Mouse (Mus musculus): ENCODE data around the gene Cygb. TPM values are rescaled to one million over a fixed set of nuclear protein-coding genes. Genes with fewer than 3 reads are reported as not detected.
"Not testable (repeated sequence)": the region's sequence is repeated elsewhere in the genome, so short reads cannot be mapped to it uniquely, and the experiment has no call there.

Gene Cygb
- polyA plus RNA-seq, 1 experiment from 2014 or later, result 2.1 TPM

DNA sequence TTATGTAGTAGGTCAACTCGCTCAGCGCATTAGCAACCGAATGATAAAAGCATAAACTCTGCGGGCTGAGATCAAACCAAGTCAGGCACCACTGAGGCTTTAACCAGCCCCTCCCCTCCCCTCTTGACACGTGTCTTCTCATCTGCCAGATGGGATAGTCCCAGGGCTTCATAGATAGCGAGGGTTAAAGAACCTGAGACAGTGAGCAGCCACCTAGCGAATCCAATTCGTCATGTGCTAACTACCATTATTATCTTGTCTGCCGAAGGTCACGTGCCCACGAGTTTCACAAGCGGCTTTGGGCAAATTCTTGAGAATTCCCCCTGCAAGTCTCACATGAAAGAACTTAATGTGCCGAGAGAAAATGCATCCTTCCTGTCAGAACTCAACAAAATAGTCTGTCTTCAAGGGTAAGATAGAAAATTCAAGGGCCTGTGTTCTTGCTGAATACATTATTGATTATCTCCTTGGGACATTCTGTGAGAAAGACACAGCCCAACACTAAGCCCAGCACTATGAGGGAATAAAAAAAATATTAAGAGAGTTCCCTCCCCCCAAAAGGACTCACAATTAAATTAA is 15.8 kb upstream of the Cygb start:
- Histone ChIP-seq H3K27me3 (ENCODE audit: control insufficient read depth, insufficient read depth, low read length) (no peaks in the 10 kb centered on the region), H3K36me3 (ENCODE audit: control insufficient read depth, insufficient read depth, low read length) (peaks cover 9% of the 10 kb centered on the region; the same call in 1 of the 2 replicates), H3K4me3 (ENCODE audit: low read depth, low read length) (no peak overlapping the region), H3K4me2 (no peak overlapping the region), H3K27ac (ENCODE audit: low read depth, low read length) (no peak overlapping the region), H3K9ac (ENCODE audit: low read length) (no peak overlapping the region), H3K9me3 (ENCODE audit: control insufficient read depth, low read length) (no peaks in the 10 kb centered on the region), H3K4me1 (ENCODE audit: control insufficient read depth, insufficient read depth, low read length) (peaks cover 14% of the 10 kb centered on the region)
- DNase-seq (ENCODE audit: low spot score, missing footprints), result no peak
- 73% methylated on average over 13 of the region's 13 CpGs for WGBS
- no peak for ATAC-seq (ENCODE audit: low FRiP score)

DNA sequence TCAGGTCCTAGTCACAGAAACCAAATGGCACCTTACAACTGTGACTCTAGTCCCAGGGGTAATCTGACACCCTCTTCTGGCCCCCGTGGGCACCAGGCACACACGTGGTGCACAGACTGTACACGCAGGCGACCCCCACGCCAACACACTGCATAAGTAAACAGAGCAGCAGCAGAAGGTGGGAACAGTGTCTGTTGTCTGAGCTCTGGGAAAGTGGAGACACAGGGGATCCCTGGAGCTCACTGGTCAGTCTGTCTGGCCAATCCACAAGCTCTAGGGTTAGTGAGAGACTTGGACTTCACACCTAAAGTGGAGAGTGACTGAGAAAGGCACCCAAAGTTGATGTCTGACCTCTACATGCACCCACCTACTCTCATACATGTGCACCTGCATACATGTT is 15.2 kb upstream of the Cygb start:
- H3K9ac ChIP-seq (ENCODE audit: low read length), result peak overlapping the region; percentile 0; the same call in 1 of the 2 replicates
- no peaks in the 10 kb centered on the region for H3K27me3 ChIP-seq (ENCODE audit: control insufficient read depth, insufficient read depth, low read length)
- H3K4me1 ChIP-seq (ENCODE audit: control insufficient read depth, insufficient read depth, low read length), result peaks cover 16% of the 10 kb centered on the region
- DNase-seq (ENCODE audit: low spot score, missing footprints), result no peak
- H3K4me3 ChIP-seq (ENCODE audit: low read depth, low read length), result no peak overlapping the region
- peaks cover 5% of the 10 kb centered on the region; the same call in 1 of the 2 replicates for H3K36me3 ChIP-seq (ENCODE audit: control insufficient read depth, insufficient read depth, low read length)
- no peaks in the 10 kb centered on the region for H3K9me3 ChIP-seq (ENCODE audit: control insufficient read depth, low read length)
- no peak overlapping the region for H3K27ac ChIP-seq (ENCODE audit: low read depth, low read length)
- 44% methylated on average over 5 of the region's 5 CpGs for WGBS
- ATAC-seq (ENCODE audit: low FRiP score), result no peak
- H3K4me2 ChIP-seq, result no peak overlapping the region

GRCm38 (mm10) chr11:116668839-116669238 is 14.7 kb upstream of the Cygb start:
- no peak for ATAC-seq (ENCODE audit: low FRiP score)
- Histone ChIP-seq H3K9me3 (ENCODE audit: control insufficient read depth, low read length) (no peaks in the 10 kb centered on the region), H3K9ac (ENCODE audit: low read length) (peak overlapping the region; percentile 0; the same call in 1 of the 2 replicates), H3K4me1 (ENCODE audit: control insufficient read depth, insufficient read depth, low read length) (peaks cover 20% of the 10 kb centered on the region), H3K27ac (ENCODE audit: low read depth, low read length) (no peak overlapping the region), H3K4me2 (no peak overlapping the region), H3K27me3 (ENCODE audit: control insufficient read depth, insufficient read depth, low read length) (no peaks in the 10 kb centered on the region), H3K36me3 (ENCODE audit: control insufficient read depth, insufficient read depth, low read length) (peaks cover 2% of the 10 kb centered on the region; the same call in 1 of the 2 replicates), H3K4me3 (ENCODE audit: low read depth, low read length) (no peak overlapping the region)
- no peak for DNase-seq (ENCODE audit: low spot score, missing footprints)
- WGBS, result 36% methylated on average over 7 of the region's 7 CpGs

DNA sequence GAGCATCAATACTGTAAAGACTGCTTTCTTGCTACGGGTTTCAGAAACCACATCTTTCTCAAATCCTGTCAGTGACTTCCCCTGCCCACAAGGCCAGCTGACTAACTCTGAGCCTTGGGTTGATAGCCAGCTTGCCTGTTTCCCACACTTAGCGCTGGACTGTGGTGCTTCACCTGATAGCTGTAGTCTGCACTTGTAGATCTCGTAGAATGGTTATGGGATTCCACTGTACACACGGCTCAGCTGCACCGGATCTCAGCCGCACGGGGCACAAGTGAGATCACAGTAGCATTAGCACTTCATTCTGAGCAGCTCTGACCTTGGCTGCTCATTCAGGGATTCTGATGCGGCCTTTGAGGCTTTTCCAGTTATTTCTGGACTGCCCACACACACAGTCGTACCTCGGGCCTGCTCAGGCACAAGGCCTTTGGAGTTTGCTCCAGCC is 14.3 kb upstream of the Cygb start:
- Histone ChIP-seq H3K27ac (ENCODE audit: low read depth, low read length) (no peak overlapping the region), H3K9me3 (ENCODE audit: control insufficient read depth, low read length) (no peaks in the 10 kb centered on the region), H3K27me3 (ENCODE audit: control insufficient read depth, insufficient read depth, low read length) (no peaks in the 10 kb centered on the region), H3K9ac (ENCODE audit: low read length) (no peak overlapping the region), H3K4me2 (no peak overlapping the region), H3K4me1 (ENCODE audit: control insufficient read depth, insufficient read depth, low read length) (peaks cover 23% of the 10 kb centered on the region), H3K36me3 (ENCODE audit: control insufficient read depth, insufficient read depth, low read length) (no peaks in the 10 kb centered on the region; the same call in 1 of the 2 replicates), H3K4me3 (ENCODE audit: low read depth, low read length) (no peak overlapping the region)
- DNase-seq (ENCODE audit: low spot score, missing footprints), result no peak
- no peak for ATAC-seq (ENCODE audit: low FRiP score)
- 81% methylated on average over 10 of the region's 10 CpGs for WGBS

DNA sequence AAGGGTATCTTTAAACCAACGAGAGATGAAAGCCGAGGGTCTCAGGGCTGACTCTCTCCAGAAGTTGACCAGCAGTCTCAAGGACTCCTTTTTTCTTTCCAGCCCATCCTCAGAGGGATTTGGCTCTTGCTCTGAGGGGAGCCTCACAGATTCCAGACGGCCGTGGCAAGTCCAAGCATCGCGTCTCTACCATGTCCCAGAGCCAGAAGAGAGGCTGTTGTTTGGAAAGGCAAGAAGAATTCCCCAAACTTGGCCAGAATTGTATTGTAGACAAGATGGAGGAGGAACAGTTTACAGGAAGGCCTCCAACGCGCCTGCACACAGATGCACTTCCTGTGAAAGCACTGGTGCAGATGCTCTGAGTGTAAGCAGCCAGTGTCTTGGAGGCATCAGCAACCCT is 13.8 kb upstream of the Cygb start:
- Histone ChIP-seq H3K36me3 (ENCODE audit: control insufficient read depth, insufficient read depth, low read length) (no peaks in the 10 kb centered on the region), H3K27me3 (ENCODE audit: control insufficient read depth, insufficient read depth, low read length) (no peaks in the 10 kb centered on the region), H3K4me2 (no peak overlapping the region), H3K27ac (ENCODE audit: low read depth, low read length) (no peak overlapping the region), H3K9ac (ENCODE audit: low read length) (no peak overlapping the region), H3K4me1 (ENCODE audit: control insufficient read depth, insufficient read depth, low read length) (peaks cover 23% of the 10 kb centered on the region), H3K9me3 (ENCODE audit: control insufficient read depth, low read length) (no peaks in the 10 kb centered on the region), H3K4me3 (ENCODE audit: low read depth, low read length) (no peak overlapping the region)
- ATAC-seq (ENCODE audit: low FRiP score) (no peak), DNase-seq (ENCODE audit: low spot score, missing footprints) (no peak)
- WGBS, result 92% methylated on average over 8 of the region's 8 CpGs

GRCm38 (mm10) chr11:116667012-116667411 is 12.9 kb upstream of the Cygb start:
- not testable (repeated sequence) for H3K27ac ChIP-seq (ENCODE audit: low read depth, low read length); H3K27me3 ChIP-seq (ENCODE audit: control insufficient read depth, insufficient read depth, low read length); ATAC-seq (ENCODE audit: low FRiP score); H3K9me3 ChIP-seq (ENCODE audit: control insufficient read depth, low read length); H3K4me3 ChIP-seq (ENCODE audit: low read depth, low read length); H3K36me3 ChIP-seq (ENCODE audit: control insufficient read depth, insufficient read depth, low read length); DNase-seq (ENCODE audit: low spot score, missing footprints); H3K4me2 ChIP-seq; H3K9ac ChIP-seq (ENCODE audit: low read length)
- H3K4me1 ChIP-seq (ENCODE audit: control insufficient read depth, insufficient read depth, low read length), result peaks cover 22% of the 10 kb centered on the region
- WGBS, result 86% methylated on average over 3 of the region's 5 CpGs

- no peak overlapping the region for H3K4me2 ChIP-seq
- H3K9me3 ChIP-seq (ENCODE audit: control insufficient read depth, low read length), result no peaks in the 10 kb centered on the region
- no peaks in the 10 kb centered on the region for H3K36me3 ChIP-seq (ENCODE audit: control insufficient read depth, insufficient read depth, low read length)
- H3K9ac ChIP-seq (ENCODE audit: low read length), result no peak overlapping the region
- peaks cover 26% of the 10 kb centered on the region for H3K4me1 ChIP-seq (ENCODE audit: control insufficient read depth, insufficient read depth, low read length)
- H3K27me3 ChIP-seq (ENCODE audit: control insufficient read depth, insufficient read depth, low read length), result no peaks in the 10 kb centered on the region
- ATAC-seq (ENCODE audit: low FRiP score), result no peak
- no peak for DNase-seq (ENCODE audit: low spot score, missing footprints)
- WGBS, result 76% methylated on average over 9 of the region's 9 CpGs
- H3K27ac ChIP-seq (ENCODE audit: low read depth, low read length), result no peak overlapping the region
- H3K4me3 ChIP-seq (ENCODE audit: low read depth, low read length), result no peak overlapping the region
Measured at GRCm38 (mm10) chr11:116666566-116666965, 12.5 kb upstream of the Cygb start.

DNA sequence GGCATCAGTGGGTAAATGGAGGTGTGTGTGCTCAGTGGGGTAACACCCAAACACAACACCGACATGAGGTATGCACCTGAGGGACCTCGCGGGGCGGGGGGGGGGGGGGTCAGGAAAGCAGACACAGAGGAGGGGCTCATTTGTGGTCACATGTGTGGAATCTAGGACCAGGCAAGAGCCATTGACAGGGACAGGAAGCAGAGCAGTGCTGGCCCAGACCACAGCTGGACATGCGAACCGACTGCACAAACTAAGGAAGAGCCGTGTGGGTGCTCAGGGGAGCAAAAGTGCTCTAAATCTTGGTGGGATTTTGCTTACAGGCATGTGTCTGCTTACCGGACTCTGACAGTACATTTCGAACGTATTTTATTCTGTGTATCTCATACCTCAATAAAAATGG is 11.2 kb upstream of the Cygb start:
- ATAC-seq (ENCODE audit: low FRiP score) (no peak), DNase-seq (ENCODE audit: low spot score, missing footprints) (no peak)
- Histone ChIP-seq H3K9me3 (ENCODE audit: control insufficient read depth, low read length) (no peaks in the 10 kb centered on the region), H3K27ac (ENCODE audit: low read depth, low read length) (no peak overlapping the region), H3K27me3 (ENCODE audit: control insufficient read depth, insufficient read depth, low read length) (no peaks in the 10 kb centered on the region), H3K4me2 (no peak overlapping the region), H3K36me3 (ENCODE audit: control insufficient read depth, insufficient read depth, low read length) (no peaks in the 10 kb centered on the region), H3K4me1 (ENCODE audit: control insufficient read depth, insufficient read depth, low read length) (peaks cover 35% of the 10 kb centered on the region), H3K4me3 (ENCODE audit: low read depth, low read length) (no peak overlapping the region), H3K9ac (ENCODE audit: low read length) (no peak overlapping the region)
- WGBS, result 81% methylated on average over 10 of the region's 10 CpGs

DNA sequence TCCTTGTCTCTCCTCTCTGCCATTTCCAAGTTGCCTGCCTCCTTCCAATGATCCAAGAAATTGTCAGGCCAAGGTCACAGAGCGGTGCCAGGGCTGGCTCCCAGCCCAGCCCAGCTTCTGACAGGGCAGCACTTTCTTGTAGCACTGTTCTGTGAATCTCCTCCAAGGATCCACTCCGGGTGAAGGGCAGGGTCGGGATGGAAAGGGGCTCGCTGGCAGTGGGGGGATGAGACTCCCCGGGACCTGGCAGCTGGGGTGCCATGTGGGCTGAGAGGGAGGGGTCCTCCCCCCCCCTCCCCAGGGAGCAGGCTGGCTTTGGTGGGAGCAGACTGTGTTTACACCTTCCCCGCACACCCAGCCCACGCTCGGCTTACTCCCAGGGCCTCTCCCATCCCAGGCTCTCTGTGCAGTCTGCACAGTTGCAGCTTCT is 7.8 kb upstream of the Cygb start:
- Histone ChIP-seq H3K4me2 (no peak overlapping the region), H3K9ac (ENCODE audit: low read length) (peak overlapping the region; percentile 1), H3K9me3 (ENCODE audit: control insufficient read depth, low read length) (no peaks in the 10 kb centered on the region), H3K36me3 (ENCODE audit: control insufficient read depth, insufficient read depth, low read length) (no peaks in the 10 kb centered on the region), H3K27me3 (ENCODE audit: control insufficient read depth, insufficient read depth, low read length) (no peaks in the 10 kb centered on the region), H3K4me3 (ENCODE audit: low read depth, low read length) (no peak overlapping the region), H3K27ac (ENCODE audit: low read depth, low read length) (peak overlapping the region; percentile 8; the same call in 1 of the 2 replicates), H3K4me1 (ENCODE audit: control insufficient read depth, insufficient read depth, low read length) (peaks cover 48% of the 10 kb centered on the region)
- ATAC-seq (ENCODE audit: low FRiP score) (no peak), DNase-seq (ENCODE audit: low spot score, missing footprints) (no peak)
- WGBS, result 59% methylated on average over 8 of the region's 8 CpGs

Measured in midbrain, embryonic 11.5 days (tissue).